Mouse (Mus musculus): ENCODE data around the gene Pbx4. TPM values are rescaled to one million over a fixed set of nuclear protein-coding genes. Genes with fewer than 3 reads are reported as not detected.

The Pbx4 gene
- polyA plus RNA-seq, 1 experiment from 2014 or later, result 7.7 TPM

DNA sequence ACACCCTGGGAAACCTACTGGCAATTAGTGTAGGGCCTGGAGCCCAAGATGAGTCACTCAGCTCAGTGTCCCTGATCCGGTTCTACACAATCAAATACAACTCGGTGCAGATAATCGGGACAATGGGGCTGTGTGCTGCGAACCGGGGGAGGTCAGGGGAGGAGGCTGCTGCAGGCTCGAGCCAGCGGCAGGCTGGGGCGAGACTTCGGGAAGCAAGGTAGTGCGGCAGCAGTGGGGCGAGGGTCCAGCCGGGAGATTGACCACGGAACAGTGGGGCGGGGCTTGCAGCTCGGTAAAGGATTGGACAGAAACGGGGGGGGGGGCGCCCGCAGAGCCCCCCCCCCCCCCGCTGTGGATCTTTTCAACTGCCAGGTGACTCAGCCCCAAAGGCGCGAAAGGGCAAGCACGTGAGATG, 10.3 kb upstream of the Pbx4 start:
- peak; percentile 56 for DNase-seq (ENCODE audit: low spot score)

DNA sequence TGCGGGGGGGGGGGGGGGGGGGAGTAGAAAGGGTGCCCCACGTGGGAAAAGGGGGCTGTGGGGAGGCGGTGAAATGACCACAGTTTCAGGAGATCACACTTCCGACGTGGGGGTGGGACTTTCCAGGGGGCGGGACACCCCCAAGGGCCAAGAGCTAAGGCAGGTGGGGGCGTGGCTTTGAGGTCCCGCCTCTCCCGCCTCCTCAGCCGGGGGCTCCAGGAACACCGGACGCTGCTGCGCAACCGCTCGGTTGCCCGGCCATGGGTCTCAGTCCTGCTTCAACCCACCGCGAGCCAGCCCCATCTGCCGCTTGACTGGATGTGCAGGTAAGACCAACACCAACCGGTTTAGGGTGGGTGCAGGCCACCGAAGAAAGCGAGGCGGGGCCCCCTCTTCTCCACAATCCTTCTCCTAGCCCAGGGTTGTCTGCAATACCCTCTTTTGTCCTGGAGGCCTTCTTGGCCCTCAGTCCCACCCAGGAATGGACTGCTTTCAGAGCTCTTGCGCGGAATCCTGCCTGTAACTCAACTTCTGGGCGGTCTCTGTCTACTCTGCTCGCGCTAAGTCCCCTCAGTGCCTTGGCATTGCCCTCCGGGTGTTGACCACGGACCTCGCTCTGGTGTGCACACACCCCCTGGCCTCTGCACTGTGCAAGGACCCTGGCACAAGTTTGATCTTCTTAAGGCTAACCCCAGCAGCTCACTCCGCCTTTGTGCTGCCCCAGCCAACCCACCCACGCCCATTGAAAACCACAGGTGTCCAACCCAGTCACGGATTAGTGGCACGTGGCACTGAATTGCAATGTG, 9.7 kb upstream of the Pbx4 start, which contains the start of gene Lpar2:
Gene Lpar2, plus strand, starts transcription at position 44 of the 806 bp plus-strand sequence.
- Histone ChIP-seq H3K4me1 (replicated peaks; ENCODE audit: insufficient read depth, low read length) (0 out of 2 replicates have a peak, but pooled peaks cover 5% of the 10 kb centered on the region), H3K4me3 (replicated peaks; ENCODE audit: low read depth, low read length) (peak within 1 kb of the TSS; percentile 47), H3K27me3 (ENCODE audit: insufficient read depth, low read length) (no peaks in the 10 kb centered on the region), H3K9ac (ENCODE audit: low read depth, low read length) (peak within 1 kb of the TSS; percentile 62), H3K36me3 (ENCODE audit: insufficient read depth, low read length) (0 out of 2 replicates have a peak, but pooled peaks cover 3% of the 10 kb centered on the region), H3K4me2 (ENCODE audit: low read length) (peak within 1 kb of the TSS; percentile 69), H3K9me3 (replicated peaks; ENCODE audit: low read length) (no peaks in the 10 kb centered on the region), H3K27ac (peak within 1 kb of the TSS; percentile 70)
- DNase-seq (ENCODE audit: low spot score), result peak; percentile 81
- ATAC-seq (replicated peaks; ENCODE audit: low FRiP score, low read depth), result peak; percentile 88
- 2% methylated on average over 34 of the region's 35 CpGs for WGBS
- no peak for TF ChIP-seq CTCF (IDR thresholded peaks at IDR 0.05; ENCODE audit: low read depth)

More for the DNA sequence above, 10.3 kb upstream of the Pbx4 start:
- no peaks in the 10 kb centered on the region for H3K9me3 ChIP-seq (replicated peaks; ENCODE audit: low read length)
- peak overlapping the region; percentile 70; the same call in 1 of the 2 replicates for H3K27ac ChIP-seq
- no peak for TF ChIP-seq CTCF (IDR thresholded peaks at IDR 0.05; ENCODE audit: low read depth)
- 0 out of 2 replicates have a peak, but pooled peaks cover 5% of the 10 kb centered on the region for H3K4me1 ChIP-seq (replicated peaks; ENCODE audit: insufficient read depth, low read length)
- peak overlapping the region; percentile 47 for H3K4me3 ChIP-seq (replicated peaks; ENCODE audit: low read depth, low read length)
- 1% methylated on average over 17 of the region's 22 CpGs for WGBS
- no peaks in the 10 kb centered on the region for H3K27me3 ChIP-seq (ENCODE audit: insufficient read depth, low read length)
- peak; percentile 50; the same call in 1 of the 2 replicates for ATAC-seq (replicated peaks; ENCODE audit: low FRiP score, low read depth)
- H3K36me3 ChIP-seq (ENCODE audit: insufficient read depth, low read length), result 0 out of 2 replicates have a peak, but pooled peaks cover 3% of the 10 kb centered on the region
- H3K9ac ChIP-seq (ENCODE audit: low read depth, low read length), result peak overlapping the region; percentile 62
- peak overlapping the region; percentile 69 for H3K4me2 ChIP-seq (ENCODE audit: low read length)

DNA sequence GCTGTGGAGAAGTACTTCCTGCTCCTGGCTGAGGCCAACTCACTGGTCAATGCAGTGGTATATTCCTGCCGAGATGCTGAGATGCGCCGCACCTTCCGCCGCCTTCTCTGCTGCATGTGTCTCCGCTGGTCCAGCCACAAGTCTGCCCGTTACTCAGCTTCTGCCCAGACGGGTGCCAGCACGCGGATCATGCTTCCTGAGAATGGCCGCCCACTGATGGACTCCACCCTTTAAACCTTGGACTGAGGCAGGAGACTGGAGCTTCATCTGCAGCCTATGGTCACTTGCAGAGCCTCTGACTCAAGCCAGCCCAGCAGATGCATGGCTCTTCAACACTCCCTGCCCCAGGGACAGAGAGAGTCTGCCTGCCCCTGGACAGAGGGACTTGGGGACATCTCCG, 5.9 kb upstream of the Pbx4 start:
- Histone ChIP-seq H3K9me3 (replicated peaks; ENCODE audit: low read length) (no peaks in the 10 kb centered on the region), H3K36me3 (ENCODE audit: insufficient read depth, low read length) (0 out of 2 replicates have a peak, but pooled peaks cover 3% of the 10 kb centered on the region), H3K9ac (ENCODE audit: low read depth, low read length) (no peak overlapping the region), H3K27me3 (ENCODE audit: insufficient read depth, low read length) (no peaks in the 10 kb centered on the region), H3K27ac (no peak overlapping the region), H3K4me1 (replicated peaks; ENCODE audit: insufficient read depth, low read length) (0 out of 2 replicates have a peak, but pooled peaks cover 5% of the 10 kb centered on the region), H3K4me2 (ENCODE audit: low read length) (no peak overlapping the region), H3K4me3 (replicated peaks; ENCODE audit: low read depth, low read length) (no peak overlapping the region)
- TF ChIP-seq CTCF (IDR thresholded peaks at IDR 0.05; ENCODE audit: low read depth), result no peak
- WGBS, result 93% methylated on average over 12 of the region's 12 CpGs
- DNase-seq (ENCODE audit: low spot score) (no peak), ATAC-seq (replicated peaks; ENCODE audit: low FRiP score, low read depth) (no peak)

DNA sequence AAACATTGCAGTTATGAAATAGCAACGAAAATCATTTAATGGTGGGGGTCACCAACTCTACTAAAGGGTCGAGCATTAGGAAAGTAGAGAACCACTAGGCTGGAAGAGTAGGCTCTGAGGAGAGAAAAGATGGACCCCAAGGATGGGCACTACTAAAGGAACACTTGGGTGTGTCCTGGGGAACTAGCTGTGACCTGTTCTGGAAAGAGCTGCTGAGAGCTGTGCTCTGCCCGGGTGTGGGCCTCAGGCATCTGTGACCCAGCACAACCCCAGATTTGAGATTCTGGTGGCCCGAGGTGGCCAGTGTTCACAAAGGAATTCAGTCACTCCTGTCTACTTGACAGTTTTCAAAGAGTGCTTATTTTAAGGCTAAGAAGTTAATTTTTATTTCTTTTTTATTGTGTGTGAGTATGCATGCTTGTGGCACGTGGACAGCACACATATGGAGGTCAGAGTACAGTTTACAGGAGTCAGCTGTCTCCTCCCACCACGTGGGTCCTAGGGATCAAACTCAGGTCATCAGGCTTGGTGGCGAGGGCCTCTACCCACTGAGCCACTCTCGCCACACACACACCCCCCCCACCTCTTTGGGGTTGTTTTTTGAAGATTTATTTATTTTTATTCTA, 4.9 kb downstream of the Pbx4 start:
- WGBS, result 66% methylated on average over 8 of the region's 8 CpGs
- DNase-seq (ENCODE audit: low spot score) (no peak), ATAC-seq (replicated peaks; ENCODE audit: low FRiP score, low read depth) (peak; percentile 34; the same call in 1 of the 2 replicates)
- no peak overlapping the region for H3K4me3 ChIP-seq (replicated peaks; ENCODE audit: low read depth, low read length)
- H3K27me3 ChIP-seq (ENCODE audit: insufficient read depth, low read length), result no peaks in the 10 kb centered on the region
- H3K9me3 ChIP-seq (replicated peaks; ENCODE audit: low read length), result no peaks in the 10 kb centered on the region
- no peak overlapping the region for H3K9ac ChIP-seq (ENCODE audit: low read depth, low read length)
- H3K27ac ChIP-seq, result no peak overlapping the region
- H3K4me2 ChIP-seq (ENCODE audit: low read length), result no peak overlapping the region
- H3K36me3 ChIP-seq (ENCODE audit: insufficient read depth, low read length), result no peaks in the 10 kb centered on the region
- peaks cover 5% of the 10 kb centered on the region; the same call in 1 of the 2 replicates for H3K4me1 ChIP-seq (replicated peaks; ENCODE audit: insufficient read depth, low read length)
- TF ChIP-seq CTCF (IDR thresholded peaks at IDR 0.05; ENCODE audit: low read depth), result no peak

DNA sequence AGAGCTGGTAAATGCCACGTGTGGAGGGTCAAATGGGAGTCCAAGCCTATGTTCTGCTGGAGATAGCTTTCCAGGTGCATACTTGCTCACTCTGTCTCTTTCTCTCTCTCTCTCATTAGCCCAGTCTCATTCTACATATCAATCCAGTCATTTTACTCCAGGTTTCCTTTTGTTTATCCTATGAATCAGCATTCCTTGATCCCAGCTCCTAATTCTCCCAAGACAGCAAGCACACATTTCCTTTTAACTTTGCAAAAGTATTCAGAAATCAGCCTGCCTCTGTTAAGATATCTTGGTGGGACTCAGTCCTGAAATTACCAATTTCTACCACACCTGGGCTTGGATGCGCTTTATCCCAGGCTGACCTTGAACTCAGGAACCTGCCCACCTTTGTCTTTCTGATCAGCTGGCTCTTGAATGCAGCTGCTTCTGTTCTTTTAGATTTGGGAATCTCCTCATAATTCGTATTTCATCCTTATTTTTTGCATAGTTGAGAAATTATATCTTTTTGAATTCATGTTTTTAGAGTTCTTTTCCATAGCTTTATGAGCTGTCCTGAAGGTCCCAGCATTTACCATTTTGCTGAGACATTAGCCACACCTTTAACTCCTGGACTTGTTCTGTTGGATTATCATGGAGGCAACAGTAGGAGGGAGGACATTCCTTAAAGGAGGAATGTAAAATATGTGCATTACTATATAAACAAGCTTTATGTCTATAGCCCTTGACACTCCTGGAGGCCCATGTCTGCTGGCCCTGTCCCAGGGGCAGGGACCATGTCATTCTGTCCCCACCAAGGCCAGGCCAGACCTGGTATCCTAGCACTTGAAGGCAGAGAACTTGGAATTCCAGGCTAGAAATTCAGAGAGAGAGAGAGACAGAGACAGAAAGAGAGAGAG, 15.1 kb downstream of the Pbx4 start:
- H3K9me3 ChIP-seq (replicated peaks; ENCODE audit: low read length), result no peaks in the 10 kb centered on the region
- no peak overlapping the region for H3K4me3 ChIP-seq (replicated peaks; ENCODE audit: low read depth, low read length)
- H3K4me2 ChIP-seq (ENCODE audit: low read length), result no peak overlapping the region
- 73% methylated on average over 3 of the region's 3 CpGs for WGBS
- no peak for ATAC-seq (replicated peaks; ENCODE audit: low FRiP score, low read depth)
- H3K27ac ChIP-seq, result no peak overlapping the region
- no peak for DNase-seq (ENCODE audit: low spot score)
- no peaks in the 10 kb centered on the region for H3K4me1 ChIP-seq (replicated peaks; ENCODE audit: insufficient read depth, low read length)
- TF ChIP-seq CTCF (IDR thresholded peaks at IDR 0.05; ENCODE audit: low read depth), result no peak
- H3K36me3 ChIP-seq (ENCODE audit: insufficient read depth, low read length), result no peaks in the 10 kb centered on the region
- H3K27me3 ChIP-seq (ENCODE audit: insufficient read depth, low read length), result no peaks in the 10 kb centered on the region
- no peak overlapping the region for H3K9ac ChIP-seq (ENCODE audit: low read depth, low read length)
